Mouse (Mus musculus) lung, adult 2 months (tissue): ENCODE data around the gene Asic4.

Experiments used
- CTCF ChIP-seq: fragments of 200-500 bp; IDR thresholded peaks from 2 replicates; pipeline ENCODE4 v1.5.1; 2011; ENCODE audit warnings: mild to moderate bottlenecking, low read length, control low read depth; ENCODE audit not compliant: insufficient read depth
- POLR2A ChIP-seq: fragments of 200-500 bp; IDR thresholded peaks from 2 replicates; pipeline ENCODE4 v1.6.1; 2011; ENCODE audit warnings: low read depth, mild to moderate bottlenecking, control low read depth, low read length, borderline replicate concordance; ENCODE audit errors: extremely low read depth

DNA sequence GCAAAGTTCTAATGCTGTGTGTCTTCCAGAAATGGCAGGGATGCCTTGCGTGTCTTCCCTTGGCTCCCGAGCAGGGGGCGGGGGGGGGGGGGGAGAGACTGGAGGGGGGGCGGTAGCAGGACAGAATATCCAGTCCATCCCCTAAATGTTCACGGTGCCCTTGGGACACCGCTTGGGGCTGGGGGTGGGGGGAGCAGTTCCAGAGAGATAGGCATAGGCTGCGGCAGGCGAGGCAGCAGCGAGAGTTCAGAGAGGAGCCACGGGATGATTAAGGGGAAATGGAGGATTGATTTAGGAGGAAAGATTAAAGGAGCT is 7.4 kb downstream of the Asic4 start:
- TF ChIP-seq CTCF (no peak), POLR2A (no peak)
